Mouse (Mus musculus) bone marrow, adult 2 months (tissue): ENCODE data around the gene Senp3. TPM values are rescaled to one million over a fixed set of nuclear protein-coding genes. Genes with fewer than 3 reads are reported as not detected.
"Not testable (repeated sequence)": the region's sequence is repeated elsewhere in the genome, so short reads cannot be mapped to it uniquely, and the experiment has no call there.

Experiments used
- H3K27ac ChIP-seq: fragments of 200-500 bp; 2 replicates; pipeline ENCODE4 v1.5.1; 2012; ENCODE audit warnings: low read depth, mild to moderate bottlenecking, control low read depth, inconsistent platforms, low read length; ENCODE audit not compliant: control insufficient read depth, poor library complexity, insufficient read depth
- H3K4me1 ChIP-seq: fragments of 200-500 bp; 2 replicates; pipeline ENCODE4 v1.6.1; 2011; ENCODE audit warnings: low read length; ENCODE audit not compliant: control insufficient read depth, insufficient read depth
- H3K4me3 ChIP-seq: fragments of 200-500 bp; replicated peaks from 2 replicates; pipeline ENCODE3; 2011; ENCODE audit warnings: mild to moderate bottlenecking, low read depth, low read length, control low read depth; ENCODE audit not compliant: control insufficient read depth
- CTCF ChIP-seq: fragments of 200-500 bp; IDR thresholded peaks from 2 replicates; pipeline ENCODE4 v1.5.1; 2011; ENCODE audit warnings: low read length, control low read depth; ENCODE audit not compliant: control insufficient read depth, insufficient read depth
- POLR2A ChIP-seq: fragments of 200-500 bp; IDR thresholded peaks from 2 replicates; pipeline ENCODE4 v1.6.1; 2011; ENCODE audit warnings: low read depth, mild to moderate bottlenecking, control low read depth, low read length, borderline replicate concordance; ENCODE audit not compliant: control insufficient read depth
- WGBS: fragments of 180-500 bp; shearing (Covaris S2); methylation state at CpG from one replicate; pipeline ENCODE4 v1.1.7; 2018; 5-methylcytosine and 5-hydroxymethylcytosine counted together
- polyA plus RNA-seq: library from polyadenylated mRNA; stranded (reverse); fragments of >200 nt; gene quantifications from 2 replicates; pipeline ENCODE4 v1.2.4, GENCODE M21; 2011; ENCODE audit warnings: low replicate concordance; ENCODE audit not compliant: missing spikeins, insufficient read depth, insufficient read length

The Senp3 gene
- 46.3 and 67.8 TPM in 2 replicates for polyA plus RNA-seq

DNA sequence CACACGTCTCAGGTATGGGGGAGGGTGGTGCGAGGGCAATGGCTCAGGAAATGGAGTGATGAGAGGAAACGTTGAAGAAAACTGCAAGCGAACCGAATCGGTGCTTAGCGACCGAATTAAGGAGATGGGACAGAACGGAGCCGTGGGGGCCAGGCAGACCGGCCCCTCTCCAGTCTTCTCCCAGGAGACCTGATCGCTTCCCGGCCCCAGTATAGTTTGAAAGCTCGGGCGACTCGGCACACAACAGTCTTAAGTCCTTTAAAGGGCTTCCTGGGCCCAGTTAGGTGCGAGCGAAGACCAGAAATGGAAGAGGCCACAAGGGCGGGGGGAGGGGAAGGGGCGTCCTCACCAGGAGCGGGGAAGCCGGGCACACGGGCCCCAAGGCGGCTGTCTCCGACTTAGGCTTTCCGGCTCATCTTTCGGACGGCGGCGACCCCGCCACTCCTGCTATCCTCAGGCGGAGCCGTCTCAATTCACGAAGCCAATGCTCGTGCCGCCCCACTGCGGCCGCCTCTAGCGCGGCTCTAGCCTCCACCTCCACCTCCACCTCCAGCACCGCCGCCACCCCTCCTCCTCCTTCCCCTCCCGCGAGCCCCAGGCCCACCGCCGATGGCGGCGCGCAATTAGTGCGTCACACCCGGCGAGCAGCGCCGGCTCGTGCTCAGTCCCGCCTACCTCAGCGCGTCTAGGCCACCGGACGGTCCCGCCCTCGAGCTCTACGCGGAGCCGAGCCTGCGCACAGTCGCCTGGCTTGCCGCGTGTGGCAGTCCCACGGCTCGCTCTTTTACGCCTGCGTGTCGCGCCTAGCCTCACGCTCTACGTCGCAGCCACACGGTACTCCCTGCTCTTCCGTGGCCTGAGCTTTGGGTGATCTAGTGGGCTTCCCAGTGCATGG is at the start of gene Senp3:
Gene Senp3 (minus strand): TSS at position 771 of the 895 bp plus-strand sequence.
- peaks cover 3% of the 10 kb centered on the region for H3K4me1 ChIP-seq
- no peak for TF ChIP-seq CTCF
- peak; percentile 85 for TF ChIP-seq POLR2A

DNA sequence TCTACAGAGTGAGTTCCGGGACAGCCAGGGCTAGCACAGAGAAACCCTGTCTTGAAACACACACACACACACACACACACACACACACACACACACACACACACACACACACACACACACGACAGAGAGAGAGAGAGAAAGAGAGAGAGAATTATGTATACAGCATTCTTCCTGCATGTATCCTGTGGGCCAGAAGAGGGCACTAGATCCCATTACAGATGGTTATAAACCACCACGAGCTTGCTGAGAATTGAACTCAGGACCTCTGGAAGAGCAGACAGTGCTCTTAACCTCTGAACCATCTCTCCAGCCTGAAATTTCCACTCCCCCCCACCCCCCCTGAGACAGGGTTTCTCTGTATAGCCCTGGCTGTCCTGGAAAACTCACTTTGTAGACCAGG is 49.5 kb upstream of the Senp3 start:
- H3K27ac ChIP-seq, H3K4me3 ChIP-seq, H3K4me1 ChIP-seq: not testable (repeated sequence)
- WGBS, result 68% methylated on average over 2 of the region's 3 CpGs

More for the DNA sequence above, at the start of gene Senp3:
- under 1% methylated on average over 78 of the region's 80 CpGs for WGBS
- peak within 1 kb of the TSS; percentile 76 for H3K4me3 ChIP-seq
- peak within 1 kb of the TSS; percentile 90 for H3K27ac ChIP-seq

DNA sequence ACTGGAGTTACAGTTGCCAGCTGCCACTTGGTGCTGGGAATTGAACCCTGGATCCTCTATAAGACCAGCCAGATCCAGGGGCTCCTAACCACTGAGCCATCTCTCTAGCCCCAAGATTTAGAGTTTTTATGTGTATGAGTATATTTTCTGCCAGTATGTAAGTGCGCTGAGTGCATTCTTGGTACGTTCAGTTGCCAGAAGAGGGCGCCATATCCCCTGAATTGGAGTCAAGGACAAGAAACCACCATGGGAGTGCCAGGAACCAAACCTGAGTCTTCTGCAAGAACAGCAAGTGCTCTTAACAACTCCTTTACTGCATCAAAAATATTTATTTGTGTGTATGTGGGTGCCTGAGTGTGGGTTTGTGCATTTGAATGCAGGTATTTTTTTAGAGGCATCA is 47.2 kb upstream of the Senp3 start:
- WGBS, result 45% methylated on average over 3 of the region's 3 CpGs
- Histone ChIP-seq H3K4me3 (no peak overlapping the region), H3K27ac (no peak overlapping the region), H3K4me1 (no peaks in the 10 kb centered on the region)
- no peak for TF ChIP-seq POLR2A
- TF ChIP-seq CTCF, result peak; percentile 54

DNA sequence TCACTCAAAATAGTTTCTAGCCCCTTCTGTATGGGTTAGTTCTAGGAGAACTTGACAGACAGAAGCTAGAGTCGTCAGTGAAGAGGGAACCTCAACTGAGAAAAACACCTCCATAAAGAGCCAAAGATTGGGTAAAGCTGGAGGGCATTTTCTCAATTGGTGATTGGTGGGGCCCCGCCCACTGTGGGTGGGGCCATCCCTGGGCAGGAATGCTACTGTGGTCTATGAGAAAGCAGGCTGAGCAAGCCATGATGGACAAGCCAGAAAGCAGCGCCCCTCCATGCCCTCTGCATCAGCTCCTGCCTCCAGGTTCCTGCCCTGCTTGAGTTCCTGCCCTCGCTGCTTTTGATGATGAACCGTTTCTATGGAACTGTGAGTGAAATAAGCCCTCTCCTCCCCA is 44.1 kb upstream of the Senp3 start:
- 53% methylated on average over 5 of the region's 5 CpGs for WGBS
- Histone ChIP-seq H3K4me1 (no peaks in the 10 kb centered on the region), H3K27ac (no peak overlapping the region; the same call in 1 of the 2 replicates), H3K4me3 (no peak overlapping the region)
- TF ChIP-seq POLR2A, result no peak
- no peak for TF ChIP-seq CTCF

DNA sequence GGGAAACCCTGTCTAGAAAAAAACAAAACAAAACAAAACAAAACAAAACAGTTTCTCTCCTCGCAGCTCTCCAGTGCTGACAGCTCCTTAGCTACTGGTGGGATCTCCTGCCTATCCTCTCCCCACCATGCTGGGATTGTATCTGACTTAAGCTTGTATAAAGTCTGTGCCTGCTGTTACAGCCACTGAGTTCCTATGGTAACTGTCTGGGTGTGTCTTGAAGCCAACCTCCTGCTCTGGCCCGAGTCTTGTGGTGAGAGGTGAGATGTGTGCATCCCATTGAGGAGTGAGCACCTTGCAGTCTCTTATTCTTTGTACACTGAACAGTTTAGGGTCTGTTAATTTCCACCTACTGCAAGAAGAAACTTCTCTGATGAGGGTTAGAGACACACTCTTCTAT is 41.2 kb upstream of the Senp3 start:
- TF ChIP-seq POLR2A (no peak), CTCF (no peak)
- no peak overlapping the region for H3K27ac ChIP-seq
- no peak overlapping the region for H3K4me3 ChIP-seq
- no peaks in the 10 kb centered on the region for H3K4me1 ChIP-seq
- 64% methylated on average over 2 of the region's 2 CpGs for WGBS

DNA sequence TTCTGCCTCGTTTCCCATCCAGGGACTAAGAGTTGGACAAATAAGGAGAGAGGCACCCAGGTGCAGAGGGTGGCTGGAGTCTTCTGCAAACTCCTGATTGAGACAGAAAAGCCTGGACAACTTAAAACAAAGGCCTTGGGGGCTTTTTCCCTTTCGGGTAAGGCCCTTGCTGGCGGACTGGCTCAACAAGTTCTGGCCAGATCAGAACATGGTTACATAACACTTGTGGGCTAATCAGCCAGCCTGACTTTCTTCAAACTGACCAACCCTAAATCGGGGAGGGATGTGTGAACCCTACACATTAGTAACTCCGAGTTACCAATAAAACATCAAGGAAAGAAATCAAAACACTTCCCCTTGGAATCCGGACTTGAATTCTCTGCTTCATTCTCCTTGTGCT is 39.0 kb upstream of the Senp3 start:
- Histone ChIP-seq H3K4me3 (no peak overlapping the region), H3K27ac (no peak overlapping the region), H3K4me1 (no peaks in the 10 kb centered on the region)
- WGBS, result 71% methylated on average over 6 of the region's 6 CpGs
- TF ChIP-seq CTCF, result no peak
- TF ChIP-seq POLR2A, result no peak

DNA sequence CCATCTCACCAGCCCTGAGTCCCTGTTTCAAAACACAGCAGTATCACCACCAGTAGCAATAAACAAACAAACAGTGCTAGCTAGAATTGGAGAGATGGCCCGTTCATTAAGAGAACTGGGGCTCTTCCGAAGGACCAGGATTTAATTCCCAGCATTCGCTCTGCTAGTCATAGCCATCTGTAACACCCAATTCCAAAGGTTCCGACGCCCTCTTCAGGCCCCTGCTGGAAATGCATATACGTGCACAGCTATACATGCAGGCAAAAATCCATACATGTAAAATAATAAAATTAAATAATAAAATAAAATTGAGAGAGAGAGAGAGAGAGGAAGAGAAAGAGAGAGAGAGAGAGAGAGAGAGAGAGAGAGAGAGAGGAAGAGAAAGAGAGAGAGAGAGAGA is 37.5 kb upstream of the Senp3 start:
- Histone ChIP-seq H3K4me1 (no peaks in the 10 kb centered on the region), H3K4me3 (no peak overlapping the region), H3K27ac (no peak overlapping the region)
- WGBS, result 76% methylated on average over 6 of the region's 6 CpGs
- no peak for TF ChIP-seq CTCF
- no peak for TF ChIP-seq POLR2A

DNA sequence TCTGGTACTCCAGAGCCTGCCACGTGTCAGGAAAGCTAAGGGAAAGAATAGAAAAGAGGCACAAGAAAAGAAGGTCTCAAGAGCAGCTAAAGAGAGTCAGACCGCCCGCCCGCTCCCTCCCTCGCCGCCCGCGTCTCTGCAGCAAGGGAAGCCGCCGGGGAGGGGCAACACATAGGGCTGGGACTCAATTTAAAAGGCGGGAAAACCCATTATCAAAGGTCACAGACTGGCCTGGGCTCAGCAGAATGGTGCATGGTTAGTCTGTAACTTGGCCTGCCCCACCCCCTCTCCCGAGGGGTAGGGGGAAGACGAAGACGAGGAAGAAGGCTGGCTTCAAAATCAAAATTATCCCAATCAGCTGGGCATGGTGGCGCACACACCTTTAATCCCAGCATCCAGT is 36.8 kb upstream of the Senp3 start:
- 64% methylated on average over 15 of the region's 15 CpGs for WGBS
- TF ChIP-seq CTCF (no peak), POLR2A (no peak)
- H3K27ac ChIP-seq, result no peak overlapping the region
- no peak overlapping the region for H3K4me3 ChIP-seq
- H3K4me1 ChIP-seq, result no peaks in the 10 kb centered on the region
